Mouse (Mus musculus) layer of hippocampus, adult 11-12 months (tissue): ENCODE measurements at regions not wholly inside any gene's neighbourhood (a gene's known extent, or its start where the extent isn't known, plus 50 kb on each side); places are given as distances from the start of the nearest gene placed in this dataset.

Experiments used
- DNase-seq: peaks from one replicate; pipeline ENCODE4 v3.0.0; 2022; ENCODE audit warnings: low spot score

DNA sequence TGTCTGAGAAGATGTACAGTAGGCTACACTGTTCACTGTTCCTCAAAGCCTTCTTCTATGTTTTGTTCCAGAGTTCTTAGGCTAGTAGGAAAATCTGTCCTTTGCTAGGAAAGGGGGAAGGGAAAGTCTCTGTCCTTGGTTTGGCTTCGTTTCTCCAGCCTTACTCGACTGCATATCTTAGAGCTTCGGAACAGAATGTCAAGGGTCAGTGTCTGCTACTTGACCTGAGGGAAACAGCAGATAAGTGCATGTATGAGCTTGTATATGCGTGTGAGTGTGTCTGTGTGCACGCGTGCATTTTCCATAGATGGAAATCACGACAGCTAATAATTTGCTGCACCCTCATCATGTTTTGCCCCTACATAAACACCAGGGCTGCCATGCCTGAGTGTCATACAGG lies 52.6 kb upstream of the Tgfbr2 start:
- no peak for DNase-seq
